Mouse (Mus musculus) mesoderm, embryonic 11.5 days (tissue): ENCODE data around the gene Fgf3.

Experiments used
- DNase-seq: peaks from one replicate; pipeline ENCODE4 v3.0.0-alpha.2; 2012; ENCODE audit warnings: low read depth, low spot score

Gene Fgf3

DNA sequence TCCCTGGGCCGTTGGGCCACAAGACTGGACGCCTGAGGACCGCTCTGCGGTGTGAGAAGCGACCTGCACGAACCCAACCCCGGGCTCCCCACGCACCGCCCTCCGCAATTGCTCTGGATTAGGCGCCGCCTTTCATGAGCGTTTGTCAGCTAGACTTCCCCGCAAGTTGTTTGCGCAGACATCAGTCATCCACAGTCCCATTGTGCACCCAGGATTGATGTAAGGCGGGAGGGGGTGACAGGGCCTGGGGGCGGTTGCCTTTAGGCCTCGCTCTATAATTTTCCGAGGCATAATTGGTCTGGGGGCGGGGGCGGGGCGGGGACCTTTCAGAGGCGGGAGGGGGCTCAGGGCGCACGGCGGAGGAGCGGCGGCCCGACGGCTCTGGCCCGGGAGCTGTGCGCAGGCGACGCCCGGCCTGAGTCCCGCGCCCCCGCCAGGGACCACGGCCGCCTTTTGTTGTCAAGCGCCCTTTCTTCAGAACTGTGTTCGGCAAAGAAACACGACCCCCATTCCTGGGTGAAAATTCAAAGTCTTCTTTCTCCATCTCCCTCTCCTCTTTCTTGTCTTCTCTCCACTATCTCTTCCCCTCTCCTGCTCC lies at the start of gene Fgf3:
TSS of gene Fgf3 (plus strand) at position 193 of the 598 bp plus-strand sequence.
- no peak for DNase-seq

DNA sequence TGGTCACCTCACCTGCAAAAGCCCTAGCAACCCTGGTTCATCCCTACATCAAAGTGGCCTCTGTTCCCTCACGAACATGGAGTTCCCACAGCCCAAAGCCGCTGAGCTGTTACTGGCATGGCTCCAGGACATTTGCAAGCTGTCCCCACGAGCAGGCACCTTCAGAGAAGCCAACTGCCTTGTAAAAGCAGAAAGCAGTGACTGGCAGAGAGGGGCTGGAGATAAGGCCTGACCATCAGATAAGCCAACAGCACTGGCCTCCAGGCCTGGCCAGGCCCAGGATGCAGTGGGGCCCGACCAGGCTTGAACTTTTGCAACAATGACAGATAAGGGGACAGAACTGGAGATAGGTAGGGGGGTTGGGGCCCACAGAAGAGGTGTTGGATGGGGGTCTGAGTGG lies 49.3 kb upstream of the Fgf3 start:
- no peak for DNase-seq

DNA sequence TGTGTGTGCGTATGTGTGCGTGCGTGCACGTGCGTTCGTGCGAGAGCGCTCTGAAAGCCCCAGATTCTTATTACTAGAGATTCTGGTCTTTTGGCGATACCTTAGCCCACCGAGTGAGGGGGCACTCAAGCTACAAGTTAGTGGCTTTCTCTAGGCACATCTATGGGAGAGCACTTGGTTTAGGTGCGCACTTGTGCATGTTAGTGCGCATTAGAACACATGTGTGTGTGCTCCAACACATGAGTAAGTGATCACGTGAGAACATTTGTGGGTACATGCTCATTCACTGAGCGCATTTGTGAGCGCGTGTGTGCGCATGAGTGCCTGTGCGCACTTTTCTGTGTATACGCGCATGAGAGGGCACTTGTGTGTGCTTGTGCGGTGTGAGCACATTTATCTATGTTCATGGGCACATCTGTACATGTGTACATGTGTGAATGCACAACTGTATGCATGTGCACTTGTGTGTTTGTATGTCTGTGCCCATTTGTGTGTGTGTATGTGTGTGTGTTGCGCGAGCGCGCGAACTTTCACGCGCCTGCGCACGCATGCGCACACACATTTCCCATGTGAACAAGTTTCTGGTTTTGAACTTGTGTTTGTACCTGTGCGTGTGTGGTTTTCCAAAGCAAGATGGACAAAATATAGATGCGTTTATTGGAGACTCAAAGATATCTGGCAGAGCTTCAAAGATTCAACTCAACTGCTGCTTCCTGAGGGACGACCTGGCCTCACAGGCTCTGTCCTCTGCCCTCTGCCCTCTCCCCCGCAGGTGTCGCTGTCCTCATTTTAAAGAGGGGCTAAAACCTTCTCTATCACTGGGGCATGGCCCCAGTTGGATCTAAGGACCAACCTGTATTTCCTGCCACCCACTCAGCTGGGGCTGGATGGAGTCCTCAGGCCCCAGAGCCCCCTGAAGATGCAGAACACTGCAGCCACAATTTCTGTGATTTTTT lies 48.0 kb upstream of the Fgf3 start:
- peak; percentile 35 for DNase-seq

DNA sequence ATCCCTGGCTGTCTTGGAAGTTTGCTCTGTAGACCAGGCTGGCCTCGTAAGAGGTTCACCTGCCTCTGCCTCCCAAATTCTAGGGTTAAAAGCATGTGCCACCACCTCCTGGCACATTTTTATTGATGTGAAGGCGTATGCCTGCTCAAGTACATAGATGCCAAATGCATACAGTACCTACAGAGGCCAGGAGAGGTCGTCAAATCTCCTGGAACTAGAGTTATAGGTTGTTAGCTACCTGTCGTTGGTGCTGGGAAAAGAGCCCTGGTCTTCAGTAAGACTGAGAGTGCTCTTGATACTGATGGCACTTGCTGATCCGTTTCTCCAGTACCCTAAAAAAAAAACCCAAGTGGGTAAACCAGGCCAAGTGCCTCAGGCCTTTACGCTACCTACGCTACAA lies 46.5 kb upstream of the Fgf3 start:
- DNase-seq, result no peak

DNA sequence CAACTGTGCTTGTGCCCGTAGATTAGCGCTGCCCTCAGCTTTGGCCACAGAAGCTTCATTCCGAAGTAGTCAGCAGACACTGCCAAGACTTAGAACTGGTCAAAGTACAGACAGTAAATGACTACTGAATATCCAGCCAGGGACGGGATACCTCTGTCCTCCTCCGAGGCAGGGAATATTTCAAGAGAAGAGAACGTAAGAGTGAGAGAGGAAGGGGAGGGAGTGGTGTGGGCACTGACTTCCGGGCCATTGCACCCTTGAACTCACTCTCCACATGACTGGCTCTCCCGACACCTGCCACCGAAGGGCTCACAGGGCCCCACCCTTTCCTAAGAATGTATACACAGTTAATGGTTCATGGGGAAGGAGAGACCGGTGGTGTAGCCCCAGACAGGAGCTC lies 44.6 kb upstream of the Fgf3 start:
- DNase-seq, result no peak

DNA sequence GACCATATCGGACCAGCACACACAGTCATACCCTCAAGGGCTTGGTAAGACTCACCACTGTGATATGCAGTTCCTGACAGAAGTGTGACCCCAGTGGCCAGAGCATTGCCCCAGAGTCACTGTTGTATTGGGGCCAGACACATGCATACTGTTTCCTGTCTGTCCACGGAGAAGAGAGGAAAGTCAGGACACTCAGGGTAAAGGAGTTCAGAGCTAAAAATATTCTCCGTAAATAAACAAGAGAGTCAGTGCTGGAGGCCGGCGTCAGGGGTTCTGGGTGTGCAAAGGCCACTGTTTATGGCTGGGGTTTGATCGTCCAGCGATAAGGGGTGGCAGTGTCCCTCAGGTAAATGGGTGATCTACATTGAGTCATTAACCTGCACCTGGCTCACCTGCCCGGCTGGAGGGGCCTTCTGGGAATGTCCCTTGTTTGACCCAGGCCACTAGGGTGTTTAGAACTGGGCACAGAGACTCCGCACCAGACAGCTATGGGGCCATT lies 41.9 kb upstream of the Fgf3 start:
- no peak for DNase-seq

DNA sequence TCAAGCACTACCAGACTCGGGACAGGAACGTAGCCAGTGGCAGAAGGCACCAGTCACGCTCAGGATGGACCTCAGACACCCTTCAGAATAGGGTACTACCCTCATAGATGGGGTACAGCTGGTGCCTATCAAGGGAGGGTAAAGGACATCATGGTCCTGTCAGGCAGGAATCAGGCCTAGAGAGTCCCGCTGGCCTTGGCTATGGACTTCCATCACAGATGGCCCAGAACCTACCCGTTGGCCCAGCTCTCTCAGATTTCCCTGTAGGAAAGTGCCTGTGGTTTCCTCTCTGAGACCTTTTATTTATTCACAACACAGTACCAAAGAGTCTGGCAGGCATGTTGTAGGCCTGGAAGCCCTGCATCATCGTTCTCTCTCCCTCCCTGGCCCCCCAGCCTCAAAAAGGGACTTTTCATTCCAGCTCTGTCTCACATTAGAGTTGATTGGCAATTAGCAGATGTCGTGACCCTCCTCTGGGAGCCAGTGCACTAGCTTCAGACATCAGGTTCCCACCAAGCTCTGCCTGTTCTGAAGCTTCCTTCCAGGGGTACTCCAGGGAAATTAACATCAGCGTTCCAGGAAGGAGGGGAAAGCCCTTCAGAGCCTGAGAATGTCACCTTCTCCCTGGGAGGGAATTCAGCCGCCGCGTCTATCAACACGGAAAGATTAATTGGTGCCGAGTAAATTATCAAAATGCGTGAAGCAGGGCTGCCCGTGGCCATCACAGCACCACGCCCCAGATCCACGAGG lies 40.7 kb upstream of the Fgf3 start:
- DNase-seq, result no peak

DNA sequence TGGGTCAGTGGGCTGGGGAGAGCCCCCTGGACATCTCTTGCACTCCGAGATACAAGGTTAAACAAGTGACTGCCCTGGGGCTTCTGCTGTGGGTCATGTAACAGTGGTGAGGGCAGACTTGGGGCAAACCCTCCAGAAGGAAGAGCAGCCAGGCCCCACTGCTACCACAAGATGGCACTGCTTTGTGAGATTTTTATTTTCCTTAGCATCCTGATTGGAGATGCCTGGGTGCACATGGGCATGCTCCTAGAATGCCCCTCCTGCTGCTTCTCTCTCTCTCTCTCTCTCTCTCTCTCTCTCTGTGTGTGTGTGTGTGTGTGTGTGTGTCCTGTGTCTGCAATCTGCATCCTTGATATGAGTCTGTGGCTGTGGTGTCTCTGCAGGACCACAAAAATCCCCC lies 39.4 kb upstream of the Fgf3 start:
- peak; percentile 58 for DNase-seq

DNA sequence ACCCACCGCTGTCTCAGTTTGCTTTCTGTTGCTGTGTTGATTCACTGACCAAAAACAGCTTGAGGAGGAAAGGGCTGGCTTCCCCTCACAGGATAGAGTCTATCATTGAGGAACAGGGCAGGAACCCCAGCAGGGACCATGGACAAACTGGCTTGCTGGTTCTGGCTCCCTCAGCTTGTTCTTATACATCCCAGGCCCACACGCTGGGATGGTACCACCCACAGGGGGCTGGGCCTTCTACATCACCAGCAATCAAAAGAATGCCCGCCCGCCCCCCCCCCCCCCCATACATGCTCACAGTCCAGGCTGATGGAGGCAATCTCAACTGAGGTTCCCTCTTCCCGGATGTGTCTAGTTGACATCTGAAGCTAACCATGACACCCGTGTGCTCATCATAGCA lies 30.8 kb upstream of the Fgf3 start:
- no peak for DNase-seq

DNA sequence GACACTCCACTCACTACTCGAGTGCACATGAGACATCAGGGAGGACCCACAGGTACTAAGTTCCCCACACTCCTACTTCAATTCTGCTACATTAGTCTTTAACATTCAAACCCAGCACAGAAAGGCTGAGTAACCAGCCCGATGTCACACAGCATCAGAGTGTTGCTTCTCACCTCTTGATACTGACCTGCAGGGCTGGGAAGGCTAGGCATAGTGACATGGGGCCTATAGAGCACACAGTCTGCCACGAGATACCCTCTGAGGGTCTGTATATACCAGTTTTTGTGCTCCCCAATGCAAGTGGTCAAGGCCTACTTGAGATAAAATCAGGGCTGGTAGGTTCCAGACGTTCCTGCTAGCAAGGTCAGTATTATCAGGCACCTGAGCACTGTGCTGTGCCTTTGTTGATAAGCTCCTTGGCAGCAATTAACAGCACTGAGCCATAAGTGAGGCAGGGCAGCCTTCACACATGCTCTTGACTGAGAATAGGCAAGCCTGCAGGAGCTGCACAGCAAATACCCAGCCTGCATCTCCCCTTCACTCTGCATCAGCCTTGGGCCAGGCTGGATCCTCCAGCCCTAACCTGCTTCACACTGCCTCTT lies 29.8 kb upstream of the Fgf3 start:
- no peak for DNase-seq

DNA sequence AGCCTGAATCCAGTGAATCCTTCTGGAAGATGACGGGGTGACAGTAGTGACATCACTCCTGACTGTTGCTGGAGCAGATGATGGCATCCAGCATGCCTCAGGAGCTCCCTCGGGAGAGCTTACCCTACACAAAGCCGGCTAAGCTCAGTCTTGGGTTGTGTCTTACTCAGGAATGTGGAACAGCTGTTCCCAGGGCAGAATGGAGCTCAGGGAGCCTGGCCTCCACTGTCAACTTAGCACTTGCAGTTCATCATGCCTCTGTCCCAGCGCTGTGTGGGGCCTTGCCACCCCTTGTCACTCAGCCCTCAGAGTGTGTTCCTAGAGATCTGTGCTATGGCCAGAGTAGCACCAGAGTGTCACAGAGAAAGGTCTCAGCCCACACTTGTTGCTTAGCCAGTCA lies 26.4 kb upstream of the Fgf3 start:
- DNase-seq, result peak; percentile 75

DNA sequence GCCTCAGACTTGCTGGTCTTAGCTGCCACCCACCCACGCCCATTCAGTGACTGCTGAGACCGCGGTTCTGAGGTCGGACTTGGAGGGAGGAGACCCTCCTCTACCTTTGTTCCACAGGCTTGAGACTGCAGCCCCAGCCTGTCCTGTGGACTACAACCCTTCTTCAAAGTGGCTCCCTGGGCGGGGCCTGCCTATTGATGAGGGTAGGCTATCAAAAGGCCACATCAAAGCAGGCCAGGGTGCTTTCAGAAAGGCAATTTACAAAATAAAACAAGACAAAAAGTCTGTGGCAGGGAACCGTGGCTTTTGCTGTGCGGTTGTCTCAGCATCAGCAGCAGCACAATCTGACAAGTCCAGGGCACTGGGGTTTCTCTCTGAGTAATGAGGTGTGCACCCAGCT lies 16.0 kb upstream of the Fgf3 start:
- DNase-seq, result no peak

DNA sequence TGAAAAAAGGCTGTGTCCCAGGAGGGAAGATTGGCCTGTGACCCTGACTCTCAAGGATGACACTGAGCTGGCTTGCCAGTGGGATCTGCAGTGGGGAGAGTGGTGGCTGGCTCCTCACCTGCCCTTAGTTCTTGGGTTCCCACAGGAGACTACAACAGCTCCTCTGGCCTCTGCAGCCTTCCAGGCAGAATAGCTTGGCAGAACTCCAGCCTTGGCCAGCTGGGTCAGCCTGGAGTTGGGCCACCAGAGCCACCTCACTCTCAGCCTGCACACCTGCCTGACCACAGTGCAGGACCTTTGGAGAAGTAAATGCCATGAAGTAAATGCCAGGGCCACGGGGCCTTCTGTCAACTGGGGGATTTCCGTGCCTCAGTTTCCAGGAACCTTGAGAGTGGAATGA lies 13.9 kb upstream of the Fgf3 start:
- no peak for DNase-seq

DNA sequence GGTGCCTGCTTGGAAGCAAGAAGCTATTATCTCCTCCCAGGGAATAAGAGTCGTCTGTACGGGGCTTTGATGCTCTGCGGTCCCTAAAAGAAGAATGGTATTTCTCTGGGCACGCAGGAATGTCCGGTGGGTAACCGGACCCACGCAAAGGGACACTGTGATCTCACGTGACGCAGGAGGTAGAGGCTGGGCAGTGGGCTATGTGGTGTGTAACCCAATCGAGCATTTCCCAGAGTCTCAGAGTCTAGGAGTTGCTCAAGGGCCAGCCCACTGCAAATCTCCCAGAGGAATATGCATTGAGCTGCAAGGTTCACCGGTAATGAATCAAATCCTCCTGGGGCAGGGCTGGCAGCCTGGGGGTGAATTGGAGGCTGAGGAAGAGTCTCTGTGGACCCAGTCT lies 9.5 kb upstream of the Fgf3 start:
- DNase-seq, result no peak

DNA sequence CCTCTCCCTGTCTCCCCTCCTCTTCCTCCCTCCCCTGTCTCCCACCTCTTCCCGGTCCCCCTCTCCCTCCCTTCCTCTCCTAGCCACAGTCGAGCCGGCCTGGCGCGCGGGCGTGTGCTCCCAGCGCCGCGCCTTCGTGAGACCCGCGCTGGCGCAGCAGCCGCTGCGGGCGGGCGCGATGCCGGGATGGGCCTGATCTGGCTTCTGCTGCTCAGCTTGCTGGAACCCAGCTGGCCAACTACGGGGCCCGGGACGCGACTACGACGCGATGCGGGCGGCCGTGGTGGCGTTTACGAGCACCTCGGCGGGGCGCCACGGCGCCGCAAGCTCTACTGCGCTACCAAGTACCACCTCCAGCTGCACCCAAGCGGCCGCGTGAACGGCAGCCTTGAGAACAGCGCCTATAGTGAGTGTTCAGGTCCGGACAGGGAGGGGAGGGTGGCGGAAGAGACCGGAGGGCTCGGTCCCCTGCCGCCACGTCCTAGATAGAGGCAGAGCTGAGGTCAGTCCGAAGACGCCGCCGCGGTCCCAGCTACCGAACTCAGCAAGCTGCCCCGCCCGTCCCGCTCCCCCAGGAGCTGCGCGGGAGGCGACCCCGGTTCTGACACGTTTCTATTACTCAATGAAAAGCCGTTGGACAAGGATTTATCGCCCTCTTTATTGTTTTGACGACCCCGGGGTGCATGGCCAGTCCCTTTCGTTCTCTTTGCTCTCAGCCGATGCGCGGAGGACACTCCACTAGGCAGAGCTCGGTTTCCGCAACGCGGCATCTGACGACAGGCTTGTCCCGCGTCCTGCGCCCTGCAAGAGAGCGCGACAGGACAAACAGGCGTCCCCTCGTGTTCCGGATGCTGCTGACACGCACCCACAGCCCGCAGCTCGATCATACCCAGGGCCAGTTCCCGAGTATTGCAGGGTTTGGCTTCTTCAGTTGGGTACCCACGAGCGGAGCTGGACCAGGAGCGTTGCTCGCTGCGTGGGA lies 930 bp downstream of the Fgf3 start:
- DNase-seq, result peak; percentile 58

DNA sequence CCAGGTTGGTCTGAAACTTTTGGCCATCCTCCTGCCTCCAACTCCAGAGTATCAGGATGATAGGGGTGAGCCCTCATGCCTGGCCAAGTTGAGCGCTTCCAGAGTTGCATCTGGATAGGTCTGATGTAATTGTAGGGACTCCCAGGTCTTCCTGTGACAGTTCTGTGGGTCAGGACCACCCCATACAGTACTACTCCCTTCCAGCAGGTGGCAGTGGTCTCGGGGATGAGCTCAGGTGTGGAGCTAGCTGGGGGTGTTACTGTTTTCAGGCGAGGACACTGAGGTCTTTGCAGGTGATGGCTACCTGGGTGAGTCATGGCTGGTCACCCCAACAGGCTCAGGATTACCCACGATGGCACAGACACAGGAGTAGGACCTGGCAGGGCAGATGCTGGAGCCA lies 8.3 kb downstream of the Fgf3 start:
- DNase-seq, result no peak

DNA sequence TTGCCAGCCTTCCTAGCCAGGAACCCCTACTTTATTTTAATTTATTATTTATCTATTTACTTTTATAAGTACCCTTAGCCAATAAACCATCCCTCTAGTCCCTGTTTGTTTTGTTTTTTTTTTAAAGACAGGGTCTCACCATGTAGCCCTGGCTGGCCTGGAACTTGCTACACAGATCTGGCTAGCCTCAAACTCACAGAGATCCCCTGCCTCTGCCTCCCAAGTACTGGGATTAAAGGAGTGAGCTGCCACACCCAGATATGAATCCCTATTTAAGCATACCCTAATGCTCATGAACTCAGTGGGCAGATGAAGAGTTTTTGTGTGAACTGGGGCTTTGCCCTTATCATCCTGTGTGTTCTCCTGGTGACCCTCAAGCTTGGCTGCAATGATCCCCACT lies 9.2 kb downstream of the Fgf3 start, which contains the start of gene Fgf4:
TSS of gene Fgf4 (plus strand) at position 301 of the 400 bp plus-strand sequence.
- no peak for DNase-seq

DNA sequence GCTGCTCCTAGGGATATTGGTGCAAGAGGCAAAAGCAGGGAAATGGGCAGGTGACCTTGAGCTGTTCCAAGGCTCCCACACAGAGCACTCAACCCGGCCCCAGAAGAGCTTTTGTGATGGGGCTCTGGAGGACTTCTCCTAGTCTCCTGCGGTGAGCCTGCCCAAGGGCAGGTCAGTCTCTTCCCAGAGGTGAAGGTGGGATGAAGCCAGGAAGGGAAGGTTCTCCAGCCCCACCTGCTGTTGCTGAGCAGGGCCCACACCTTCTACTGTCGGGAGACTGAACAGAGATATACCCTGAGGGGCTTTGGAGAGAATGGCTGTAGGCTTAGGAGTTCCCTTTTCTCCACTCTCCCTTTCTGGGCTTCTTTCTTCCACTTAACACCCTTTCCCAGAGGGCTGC lies 13.4 kb downstream of the Fgf3 start:
- no peak for DNase-seq

DNA sequence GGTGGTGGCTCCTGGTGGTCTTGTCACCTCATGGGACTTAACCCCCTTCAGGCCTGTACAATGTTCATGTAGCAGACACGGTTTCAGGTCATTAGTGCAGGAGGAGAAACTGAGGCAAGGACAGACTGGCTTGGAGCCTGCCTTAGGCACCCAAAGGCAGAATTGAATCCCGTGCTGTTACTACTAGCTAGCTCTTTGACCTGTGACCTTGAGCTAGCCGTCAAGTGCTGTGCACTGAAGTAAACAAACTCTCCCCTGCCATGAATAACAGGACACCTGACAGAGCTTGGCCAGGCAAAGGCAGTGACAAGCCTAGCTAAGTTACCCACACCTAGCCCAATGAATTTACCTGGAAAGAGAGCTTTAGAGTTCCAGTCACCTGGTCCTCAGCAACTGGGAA lies 17.1 kb downstream of the Fgf3 start:
- no peak for DNase-seq

DNA sequence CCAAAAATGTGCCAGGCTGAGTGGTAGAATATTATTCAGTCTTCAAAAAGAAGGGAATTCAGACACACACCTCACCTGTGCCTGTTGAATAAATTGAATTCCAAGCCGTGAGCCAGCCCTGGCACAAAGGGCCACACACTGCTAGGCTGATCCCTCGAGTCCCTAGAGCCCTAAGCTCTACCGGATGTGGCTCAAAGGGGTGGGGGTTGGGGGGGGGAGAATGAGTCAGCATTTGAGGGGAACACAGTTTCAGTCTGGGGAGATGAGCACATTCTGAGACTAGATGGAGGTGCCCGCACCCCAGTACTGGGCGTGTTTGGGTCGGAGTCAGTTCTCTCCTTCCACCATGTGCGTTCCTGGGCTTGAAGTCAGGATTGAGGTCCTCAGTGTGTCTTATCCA lies 19.3 kb downstream of the Fgf3 start:
- no peak for DNase-seq
